ENCODE assay signal across 9 mouse cellular contexts in the genomic region with DNA sequence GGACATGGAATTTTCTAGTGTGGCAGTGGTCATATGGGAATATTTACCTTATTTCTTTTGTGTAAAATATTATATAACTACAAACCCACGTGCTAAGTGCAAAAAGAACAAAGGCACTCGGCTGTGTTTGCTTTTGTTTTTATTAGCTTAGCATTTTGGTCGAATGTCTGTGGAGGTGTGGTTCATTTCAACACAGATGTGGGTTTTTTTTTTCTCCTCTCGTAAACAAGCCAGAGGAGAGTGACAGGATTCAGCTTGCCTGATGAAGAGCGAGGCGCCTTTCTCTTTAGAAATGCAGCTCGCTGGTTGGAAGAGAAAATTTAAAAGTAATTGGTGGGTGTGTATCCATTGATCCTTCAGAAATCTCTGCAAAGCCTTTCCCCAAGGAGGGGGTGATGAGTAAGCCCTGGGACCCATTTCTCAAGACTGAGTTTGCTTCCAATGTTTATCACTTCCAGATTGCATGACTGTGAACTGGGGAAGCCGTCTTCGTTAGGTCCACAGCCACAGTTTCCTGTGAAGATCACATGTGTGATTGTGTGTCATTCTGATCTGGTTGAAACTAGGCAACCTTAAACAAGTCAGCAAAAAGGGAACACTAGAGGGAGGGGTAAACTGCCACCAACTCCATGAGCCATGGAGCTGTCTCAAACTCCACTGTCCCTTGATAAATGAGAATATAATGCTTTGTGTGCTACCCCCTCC. TPM values are rescaled to one million over a fixed set of nuclear protein-coding genes. Genes with fewer than 3 reads are reported as not detected.
DNase-seq lines count a peak whose midpoint lies in the region; ATAC-seq lines count a peak whose summit lies in the region.
"Had no signal": no experiment of that assay in that cellular context is flagged by ENCODE, and none has a peak within 500 bp of the region (broad histone marks: within the 10 kb centered on the region; RNA-seq: fewer than 3 reads in every experiment).

No protein-coding gene starts in this region.

- H3K27me3 ChIP-seq in hindbrain, embryonic 16.5 days (replicated peaks; ENCODE audit: control insufficient read depth, insufficient read depth, low read length) = no peaks in the 10 kb centered on the region
- H3K27me3 ChIP-seq: midbrain, embryonic 12.5 days had no signal

- no peak overlapping the region for H3K9ac ChIP-seq in hindbrain, embryonic 16.5 days (ENCODE audit: low read depth, low read length)
- H3K9ac ChIP-seq: midbrain, embryonic 12.5 days had no signal

- 44% methylated on average over 9 of the region's 9 CpGs for WGBS in hindbrain, embryonic 16.5 days

- H3K9me3 ChIP-seq in hindbrain, embryonic 16.5 days (ENCODE audit: control insufficient read depth, low read length) = no peaks in the 10 kb centered on the region
- H3K9me3 ChIP-seq: midbrain, embryonic 12.5 days had no signal

- DNase-seq in gastrocnemius, adult 8-10 months (ENCODE audit: low spot score in 2 of 2) = peak; percentile 41 to 43
- DNase-seq in gastrocnemius, postnatal 4 days (ENCODE audit: low spot score in 2 of 2) = no peak
- peak; percentile 72 for DNase-seq in lung, postnatal 25 days (ENCODE audit: low spot score)
- peak; percentile 50 for DNase-seq in thymus, postnatal 4 days
- no peak for DNase-seq in left cerebral cortex, postnatal 25 days (ENCODE audit: low spot score in 2 of 2)
- no peak for DNase-seq in frontal cortex, adult 2 months (ENCODE audit: extremely low spot score in 1 of 2, low spot score in 1 of 2)

- intact Hi-C loops in left cerebral cortex, postnatal 25 days (cut with DNase I) = no loop called here

- H3K4me1 ChIP-seq in hindbrain, embryonic 16.5 days (ENCODE audit: control insufficient read depth, insufficient read depth, low read depth, low read length) = peaks cover 12% of the 10 kb centered on the region

- ATAC-seq in common myeloid progenitor, adult 5-6 weeks (replicated peaks; ENCODE audit: low read depth, poor library complexity, severe bottlenecking) = peak; percentile 88
- 0 out of 2 replicates have a peak, but pooled peaks have one; percentile 1 for ATAC-seq in hindbrain, embryonic 16.5 days

- no peak overlapping the region for H3K4me3 ChIP-seq in hindbrain, embryonic 16.5 days (ENCODE audit: low read length)
- H3K4me3 ChIP-seq: midbrain, embryonic 12.5 days had no signal

- no peaks in the 10 kb centered on the region for H3K36me3 ChIP-seq in hindbrain, embryonic 16.5 days (ENCODE audit: control insufficient read depth, insufficient read depth, low read length)
- H3K36me3 ChIP-seq: midbrain, embryonic 12.5 days had no signal

- H3K27ac ChIP-seq in hindbrain, embryonic 16.5 days (ENCODE audit: low read depth, low read length) = no peak overlapping the region
- H3K27ac ChIP-seq: midbrain, embryonic 12.5 days had no signal

- peak overlapping the region; percentile 34 for H3K4me2 ChIP-seq in hindbrain, embryonic 16.5 days (ENCODE audit: low read length)
- H3K4me2 ChIP-seq: midbrain, embryonic 12.5 days had no signal

RNA-seq across cellular contexts. Expression of a gene that starts 1.8 kb away (rescaled TPM):
- total RNA-seq in gastrocnemius, adult 8-10 months (2022) = 10 to 100 TPM; 12.3 to 26.2 (median 18.0) TPM
- total RNA-seq in gastrocnemius, postnatal 4 days (2021) = 100 to 1,000 TPM; 241 to 251 TPM
- total RNA-seq in common myeloid progenitor, adult 5-6 weeks (2017) = 2.7 and 5.4 TPM in 2 replicates
- polyA plus RNA-seq in hindbrain, embryonic 16.5 days (2015; fragmentation: Nextera tagmentation; extraction: Ambion mirVana) = 9.9 and 13.0 TPM in 2 replicates
- 1 to 10 TPM; 2.4 to 3.9 TPM for total RNA-seq in left cerebral cortex, postnatal 25 days (2021)
- 1.7 and 3.6 TPM in 2 replicates for polyA plus RNA-seq in frontal cortex, adult 2 months (2012; rRNA removed)

RNA-seq across cellular contexts. Expression of a gene that starts 54.0 kb away (rescaled TPM):
- not detected for total RNA-seq in gastrocnemius, adult 8-10 months (2022)
- under 1 TPM in 1 of 2 experiments, not detected in 1; 0.49 TPM for total RNA-seq in gastrocnemius, postnatal 4 days (2021)
- total RNA-seq in common myeloid progenitor, adult 5-6 weeks (2017) = not detected in 2 replicates
- not detected in 2 replicates for polyA plus RNA-seq in hindbrain, embryonic 16.5 days (2015; fragmentation: Nextera tagmentation; extraction: Ambion mirVana)
- total RNA-seq in left cerebral cortex, postnatal 25 days (2021) = under 1 TPM; 0.25 to 0.28 TPM
- 0.40 and 0.42 TPM in 2 replicates for polyA plus RNA-seq in frontal cortex, adult 2 months (2012; rRNA removed)
- polyA plus RNA-seq: midbrain, embryonic 12.5 days had no signal

Comparison
In these comparisons a context has a peak if more than half of its experiments do, and no peak if none do; other contexts are left out.
1. DNase-seq: peak in gastrocnemius, adult 8-10 months (2 of 2), lung, postnatal 25 days (single experiment) and thymus, postnatal 4 days (single experiment); none in gastrocnemius, postnatal 4 days (0 of 2), left cerebral cortex, postnatal 25 days (0 of 2) and frontal cortex, adult 2 months (0 of 2).
2. RNA of a gene that starts 1.8 kb away (total RNA-seq): 241 to 251 TPM in gastrocnemius, postnatal 4 days; 12.3 to 26.2 TPM in gastrocnemius, adult 8-10 months, 2.7 to 5.4 TPM in common myeloid progenitor, adult 5-6 weeks and 2.4 to 3.9 TPM in left cerebral cortex, postnatal 25 days; every median in the first group is over 4 times any median in the second.